Mouse (Mus musculus) T-helper 17 cell (primary cell): ENCODE measurements at regions not wholly inside any gene's neighbourhood (a gene's known extent, or its start where the extent isn't known, plus 50 kb on each side); places are given as distances from the start of the nearest gene placed in this dataset.

Experiments
- in situ Hi-C, 2 experiments: fragments of 300-600 bp; cut with MboI, MseI; formaldehyde crosslinking; loops; 1 replicate in 1 of 2; 2 replicates in 1 of 2; pipeline ENCODE4 v1.15.1; 2025; ENCODE audit warnings: high pct_unique_total_duplicates in 2 of 2

DNA sequence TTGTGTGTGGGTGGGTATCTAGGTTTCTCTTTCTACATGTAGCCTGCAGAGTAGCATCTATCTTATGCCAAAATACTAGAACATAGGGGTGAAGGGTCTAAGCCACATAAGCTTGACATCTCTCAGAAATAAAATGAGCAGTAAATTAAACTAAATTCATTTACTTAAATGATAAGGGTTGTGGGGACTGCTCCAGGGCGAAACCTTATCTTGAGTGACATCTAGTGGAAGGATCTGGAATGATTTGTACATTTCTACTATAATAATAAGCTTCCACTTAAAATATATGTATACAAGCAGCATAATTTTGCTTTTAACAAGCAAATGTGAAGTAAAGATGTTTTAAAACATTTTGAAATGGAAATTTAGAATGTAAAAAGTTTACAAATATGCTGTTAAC is 271.4 kb downstream of the Vgll3 start:
- in situ Hi-C loops, result no loop called here

DNA sequence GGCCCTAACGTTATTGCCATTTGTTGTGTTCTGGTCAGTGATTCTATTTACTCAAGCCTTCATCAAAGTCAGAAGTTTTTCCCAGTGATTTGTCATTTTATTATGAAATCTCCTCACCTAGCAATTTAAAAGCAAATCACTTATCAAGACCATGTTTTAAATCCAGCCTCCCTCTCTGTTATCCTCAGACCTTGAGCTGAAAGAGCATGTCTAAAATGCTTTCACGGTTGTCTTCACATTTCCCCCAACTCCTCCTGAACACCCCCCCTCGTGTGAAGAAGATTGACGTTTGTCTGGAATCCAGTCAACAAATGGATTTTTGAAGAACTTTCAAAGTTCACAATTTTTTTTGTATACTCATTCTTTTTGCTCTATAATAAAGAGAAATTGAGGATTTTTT is 277.7 kb downstream of the Vgll3 start:
- in situ Hi-C loops, result no loop called here

DNA sequence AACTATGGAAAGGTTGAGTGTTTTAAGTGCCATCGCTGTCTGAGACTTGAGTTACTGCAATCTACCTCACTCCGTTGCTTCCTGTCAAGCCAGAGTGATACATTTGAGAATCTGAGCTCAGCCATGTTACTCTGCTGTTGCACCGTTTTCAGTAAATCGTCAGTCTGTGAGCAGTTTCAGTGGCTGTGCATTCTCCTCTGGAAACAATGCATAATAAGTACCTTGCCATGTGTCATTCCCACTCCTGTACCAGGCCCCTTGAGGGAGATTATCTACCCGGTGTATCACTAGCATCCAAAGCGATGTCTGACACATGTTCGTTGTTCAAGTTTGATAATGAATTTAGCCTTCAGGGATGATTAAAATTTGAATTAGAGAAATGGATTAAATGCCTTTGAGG is 280.6 kb downstream of the Vgll3 start:
- in situ Hi-C loops, result no loop called here

DNA sequence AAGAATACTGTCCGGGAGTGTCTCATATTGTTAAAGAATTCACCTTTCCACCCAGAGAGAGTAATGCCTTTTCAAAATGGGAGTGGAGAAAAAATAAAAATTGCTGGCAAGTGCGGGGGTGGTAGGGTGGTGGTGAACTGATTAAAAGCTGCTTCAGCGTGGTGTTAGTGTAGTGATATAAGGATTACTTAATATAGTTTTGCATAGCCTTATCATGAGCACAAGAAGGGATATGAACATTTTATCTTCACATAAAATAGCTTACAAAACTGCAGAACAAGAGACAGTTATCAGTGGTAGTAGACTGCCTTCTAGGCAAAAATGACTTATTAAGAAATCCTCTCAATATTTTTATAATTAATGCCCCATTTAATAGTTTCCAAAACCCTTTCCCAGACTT is 302.9 kb downstream of the Vgll3 start:
- in situ Hi-C loops, result no loop called here

DNA sequence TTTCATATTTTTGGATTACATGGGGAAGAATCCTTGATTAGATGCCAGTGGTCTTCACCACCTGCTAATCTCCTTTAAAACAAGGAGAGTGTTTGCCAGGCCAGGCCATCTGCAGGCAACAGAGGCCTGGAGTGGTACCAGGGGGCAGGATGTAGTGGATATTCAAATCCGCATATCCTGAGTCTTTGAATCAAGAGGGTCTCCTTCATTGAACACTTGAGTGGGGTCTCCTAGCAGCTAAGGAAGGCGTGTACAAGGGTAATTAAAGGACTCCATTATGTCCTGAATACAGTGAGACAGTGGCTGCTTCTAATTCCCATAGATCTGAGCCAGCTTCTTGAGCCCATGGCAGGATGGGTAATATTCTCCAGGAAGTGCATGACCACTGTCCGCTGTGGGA is 322.7 kb downstream of the Vgll3 start:
- in situ Hi-C loops, result no loop called here

DNA sequence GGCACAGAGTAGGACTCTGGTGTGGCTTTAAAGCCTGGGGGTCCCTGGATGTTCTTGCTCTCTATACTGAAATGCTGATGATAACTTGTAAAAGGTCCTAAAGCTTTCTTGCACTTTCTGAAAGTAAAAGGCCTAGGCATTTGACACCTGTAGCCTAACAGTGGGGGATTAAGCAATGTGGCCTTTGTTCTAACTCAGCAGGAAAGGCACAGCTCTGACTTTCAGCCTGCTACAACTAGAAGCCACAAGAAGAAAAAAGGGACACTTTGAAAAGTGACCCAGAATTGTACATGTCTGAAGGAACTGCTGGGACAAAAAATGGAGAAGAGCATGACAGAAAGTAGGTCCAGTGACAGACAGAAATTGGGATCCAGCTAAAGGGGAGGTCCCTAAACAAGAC is 329.7 kb downstream of the Vgll3 start:
- in situ Hi-C loops, result no loop called here

DNA sequence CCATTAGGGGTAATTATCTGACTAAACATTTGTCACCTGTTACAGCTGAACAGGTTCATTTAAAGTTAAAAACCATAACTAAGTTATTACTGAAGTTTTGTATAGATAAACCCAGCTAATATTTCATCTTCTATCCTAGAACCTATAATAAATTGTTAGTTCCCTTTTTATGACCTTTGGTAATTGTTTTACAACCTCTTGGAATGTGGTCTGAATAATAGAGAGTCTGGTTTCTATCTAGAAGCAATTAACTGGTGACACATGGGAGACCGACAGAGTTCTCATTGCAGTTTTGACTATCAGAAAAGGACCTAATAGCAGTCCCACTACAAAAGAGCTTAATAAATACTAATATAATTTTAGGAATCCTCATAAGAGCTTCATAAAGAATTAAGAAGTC is 330.2 kb downstream of the Vgll3 start:
- in situ Hi-C loops, result no loop called here

DNA sequence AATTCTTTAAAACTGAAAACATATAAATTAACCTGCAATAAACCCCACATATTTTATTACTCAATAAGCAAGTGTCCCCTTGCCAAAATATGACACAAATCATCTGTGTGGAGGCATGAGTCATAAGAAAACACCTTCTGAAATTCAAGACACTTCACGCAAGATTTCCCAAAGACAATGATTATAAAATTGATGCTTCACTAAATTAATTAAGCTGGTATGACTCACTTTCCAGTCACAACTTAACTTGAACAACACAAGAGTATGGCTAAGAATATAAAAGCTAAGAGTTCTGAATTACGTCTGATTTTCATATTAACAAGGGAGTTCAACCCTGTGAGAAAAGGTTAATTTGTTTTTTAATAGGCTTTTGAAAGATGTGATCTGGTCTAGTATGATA is 353.2 kb downstream of the Vgll3 start:
- in situ Hi-C loops, result loop anchor here in 1 of 2 experiments (10.0 kb wide), 1 partner anchor 527 kb away; no protein-coding TSS in a partner anchor

DNA sequence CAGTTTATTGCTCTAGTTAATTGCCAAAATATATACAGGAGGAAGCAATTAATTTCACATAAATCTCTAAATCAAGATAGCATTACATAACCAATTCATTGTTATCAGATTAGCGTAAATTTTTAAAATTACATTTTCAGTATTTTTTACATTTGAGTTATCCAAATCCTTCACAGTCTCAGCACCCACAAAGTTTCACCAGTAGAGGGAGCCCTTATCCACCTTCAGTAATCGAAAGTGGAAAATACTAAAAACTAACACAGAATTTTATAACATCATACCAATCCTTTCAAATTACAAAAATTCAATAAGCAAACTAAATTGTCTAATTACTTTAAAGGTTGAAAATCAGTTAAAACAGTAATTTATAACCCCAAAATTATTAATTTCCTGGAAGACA is 375.7 kb downstream of the Vgll3 start:
- in situ Hi-C loops, result no loop called here

DNA sequence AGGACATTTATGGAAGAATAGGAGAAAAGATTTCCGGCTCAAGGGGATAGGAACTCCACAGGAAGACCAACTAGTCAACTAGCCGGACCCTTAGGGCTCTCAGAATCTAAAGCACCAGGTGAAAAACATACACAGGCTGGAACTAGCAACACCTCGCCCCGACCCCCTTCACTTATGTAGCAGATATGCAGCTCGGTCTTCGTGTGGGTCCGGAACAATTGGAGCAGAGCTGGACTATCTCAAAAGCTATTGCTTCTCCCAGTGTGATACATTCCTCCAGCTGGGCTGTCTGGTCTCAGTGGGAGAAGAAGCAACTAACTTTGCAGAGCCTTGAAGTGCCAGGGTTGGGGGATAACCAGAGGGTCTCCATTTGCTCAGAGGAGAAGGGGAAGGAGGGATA is 386.3 kb downstream of the Vgll3 start:
- in situ Hi-C loops, result no loop called here
